Mouse (Mus musculus): ENCODE results near the gene Mical1. TPM values are rescaled to one million over a fixed set of nuclear protein-coding genes. Genes with fewer than 3 reads are reported as not detected.

The Mical1 gene
- total RNA-seq, 2 experiments from 2014 or later: 34.3 to 39.2 TPM

DNA sequence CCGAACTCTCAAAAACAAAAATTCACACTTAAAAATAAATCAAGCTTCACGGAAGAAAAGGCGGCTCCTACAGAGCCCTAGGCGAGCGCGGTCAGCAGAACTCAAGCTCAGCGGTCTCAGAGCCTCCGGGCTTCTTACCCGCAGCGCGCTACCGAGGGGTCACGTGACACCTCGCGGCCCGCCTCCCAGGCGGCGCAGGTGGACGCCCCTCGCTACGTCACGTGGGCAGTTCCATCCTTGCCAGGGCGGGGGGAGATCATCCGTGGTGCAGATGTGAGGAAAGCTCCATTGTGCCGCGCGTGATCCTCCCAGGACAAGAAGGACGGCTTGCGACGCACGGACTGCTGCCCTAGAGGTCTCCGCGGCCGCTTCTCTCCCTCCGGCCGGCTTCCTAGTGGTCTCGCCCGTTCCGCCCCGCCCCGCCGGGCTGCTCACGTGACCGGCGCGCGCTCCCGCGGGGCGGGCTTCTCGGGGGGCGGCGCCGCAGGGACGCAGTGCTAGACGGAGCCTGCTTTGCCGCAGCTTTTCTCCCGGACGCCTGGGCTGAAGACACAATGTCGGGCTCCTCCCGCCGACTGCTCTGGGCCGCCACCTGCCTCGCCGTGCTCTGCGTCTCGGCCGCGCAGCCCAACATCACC lies 43.0 kb downstream of the Mical1 start, which contains the start of gene Cd164:
Cd164 (plus strand) TSS at position 434 of the 638 bp plus-strand sequence.
- intact Hi-C loops (cut with DNase I): loop anchor here (1.0 to 5.0 kb wide), 3 partner anchors 159 to 288 kb away; partner anchors contain the start of genes Cep57l1 and Sesn1
- DNase-seq: peak; percentile 94

GRCm38 (mm10) chr10:41519640-41520409 lies 43.7 kb downstream of the Mical1 start:
- intact Hi-C loops (cut with DNase I): loop anchor here (5.0 kb wide), 2 partner anchors 77 to 287 kb away; partner anchors contain the start of genes Cep57l1 and Sesn1
- DNase-seq: peak; percentile 75 to 76

- intact Hi-C loops (cut with DNase I): loop anchor here (5.0 kb wide), 1 partner anchor 77 kb away; no protein-coding TSS in a partner anchor
- no peak for DNase-seq
Measured at GRCm38 (mm10) chr10:41520410-41520673, 44.2 kb downstream of the Mical1 start.

DNA sequence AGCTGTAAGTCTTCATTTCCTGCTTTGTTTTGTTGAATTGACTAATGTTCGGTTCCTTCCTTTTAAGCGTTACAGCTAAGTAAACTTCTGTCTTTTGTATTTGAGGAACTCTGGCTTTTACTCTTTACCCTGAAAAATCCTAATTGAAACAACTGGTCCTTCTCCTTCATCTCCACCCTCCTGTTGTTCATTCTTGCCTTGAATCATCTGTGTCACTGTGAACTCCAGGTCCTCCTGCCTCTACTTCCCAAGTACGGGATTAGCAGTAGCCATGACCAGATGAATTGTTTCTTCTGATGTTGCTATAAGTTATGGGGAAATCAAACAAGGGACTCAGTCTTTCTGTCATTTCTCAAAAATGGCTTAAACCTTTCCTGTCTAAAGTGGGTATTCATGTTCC lies 47.3 kb downstream of the Mical1 start:
- intact Hi-C loops (cut with DNase I): loop anchor here (5.0 kb wide), 1 partner anchor 74 kb away; no protein-coding TSS in a partner anchor

DNA sequence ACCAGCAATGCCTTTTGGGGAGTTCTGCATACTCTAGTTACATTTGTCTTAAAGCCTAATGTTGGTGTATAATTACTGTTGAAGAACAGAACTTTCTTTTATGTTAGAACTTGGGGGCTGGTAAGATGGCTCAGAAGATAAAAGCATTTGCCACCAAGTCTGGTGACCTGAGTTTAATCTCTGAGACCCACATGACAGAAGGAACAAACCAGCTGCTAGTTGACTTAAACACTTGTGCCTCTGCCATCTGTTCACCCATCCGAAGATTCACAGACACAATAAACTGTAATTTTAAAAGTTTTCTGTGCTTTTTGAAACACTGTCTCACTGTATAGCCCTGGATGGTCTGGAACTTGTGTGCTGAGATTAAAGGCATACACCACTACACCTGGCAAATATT lies 49.6 kb downstream of the Mical1 start:
- no peak for DNase-seq
- intact Hi-C loops (cut with DNase I): no loop called here

More for the DNA sequence above, 47.3 kb downstream of the Mical1 start:
- no peak for DNase-seq

DNA sequence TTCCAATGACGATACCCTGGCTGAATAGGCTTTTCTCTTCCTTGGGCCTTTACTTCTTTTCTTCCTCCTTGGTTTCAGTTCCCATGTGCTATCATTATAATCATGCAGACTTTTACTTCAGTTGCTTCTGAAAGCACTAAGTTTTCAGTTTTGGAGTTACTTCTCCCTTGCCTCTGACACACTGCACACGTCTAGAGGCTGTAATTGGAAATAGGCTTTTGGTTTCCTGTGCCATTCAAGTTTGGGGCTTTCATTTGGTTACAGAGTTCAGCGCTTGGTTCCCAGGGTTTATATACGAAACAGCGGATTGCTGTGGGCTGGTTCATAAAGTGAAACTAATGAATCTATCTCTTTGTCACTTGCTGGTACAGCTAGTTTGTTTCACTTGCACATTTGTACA lies 53.9 kb downstream of the Mical1 start:
- no peak for DNase-seq
- intact Hi-C loops (cut with DNase I): no loop called here

DNA sequence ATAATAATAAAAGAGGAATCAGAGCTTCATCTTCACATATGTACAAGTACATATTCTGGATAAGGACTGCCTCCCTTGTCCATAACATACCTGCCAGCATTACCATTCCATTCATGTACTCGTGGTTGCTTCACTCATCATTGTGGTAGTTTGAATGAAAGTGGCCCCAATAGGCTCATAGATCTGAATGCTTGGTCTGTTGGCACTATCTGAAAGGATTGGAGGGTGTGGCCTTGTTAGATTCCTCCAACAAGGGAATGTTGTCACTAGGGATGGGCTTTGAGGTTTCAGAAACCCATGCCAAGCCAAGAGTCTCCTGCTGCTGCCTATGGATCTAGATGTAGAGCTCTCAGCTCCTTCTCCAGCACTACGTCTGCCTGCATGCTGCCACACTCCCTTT lies 59.9 kb downstream of the Mical1 start:
- DNase-seq: no peak

More for the DNA sequence above, 59.9 kb downstream of the Mical1 start:
- intact Hi-C loops (cut with DNase I): no loop called here

Other genes with a start within 250 kb of the Mical1 start
- gene Fig4, start 173.1 kb upstream of the Mical1 start, total RNA-seq (2021): 10 to 100 TPM; 34.2 to 38.7 TPM
- not detected for gene Ak9, start 172.3 kb upstream of the Mical1 start, total RNA-seq (2021)
- gene Zbtb24, start 25.9 kb upstream of the Mical1 start, total RNA-seq (2021): 10 to 100 TPM in 1 of 2 experiments, 1 to 10 TPM in 1; 9.7 to 12.3 TPM
- gene Smpd2, start 14.1 kb downstream of the Mical1 start, total RNA-seq (2021): 10 to 100 TPM; 48.2 to 57.7 TPM
- gene Ppil6, start 14.1 kb downstream of the Mical1 start, total RNA-seq (2021): 1 to 10 TPM; 2.8 to 3.4 TPM
- 100 to 1,000 TPM; 182 to 197 TPM for gene Cd164, start 43.1 kb downstream of the Mical1 start, total RNA-seq (2021)
- gene Ccdc162, start 240.3 kb downstream of the Mical1 start, total RNA-seq (2021): under 1 TPM; 0.07 to 0.79 TPM